Mouse (Mus musculus): Measurements from ENCODE around the gene Fbxw26.

GRCm38 (mm10) chr9:109795221-109795620, 49.3 kb upstream of the Fbxw26 start:
- TF ChIP-seq CTCF (IDR thresholded peaks at IDR 0.05; ENCODE audit: borderline replicate concordance, extremely low read depth, insufficient read depth, insufficient read length) (no peak), POLR2A (IDR thresholded peaks at IDR 0.05; ENCODE audit: borderline replicate concordance, extremely low read depth, insufficient read depth, insufficient read length, poor library complexity, severe bottlenecking) (no peak)

Measured in brain, embryonic 14.5 days (tissue).